Mouse (Mus musculus): ENCODE data around the gene Nbea.

Nbea gene

DNA sequence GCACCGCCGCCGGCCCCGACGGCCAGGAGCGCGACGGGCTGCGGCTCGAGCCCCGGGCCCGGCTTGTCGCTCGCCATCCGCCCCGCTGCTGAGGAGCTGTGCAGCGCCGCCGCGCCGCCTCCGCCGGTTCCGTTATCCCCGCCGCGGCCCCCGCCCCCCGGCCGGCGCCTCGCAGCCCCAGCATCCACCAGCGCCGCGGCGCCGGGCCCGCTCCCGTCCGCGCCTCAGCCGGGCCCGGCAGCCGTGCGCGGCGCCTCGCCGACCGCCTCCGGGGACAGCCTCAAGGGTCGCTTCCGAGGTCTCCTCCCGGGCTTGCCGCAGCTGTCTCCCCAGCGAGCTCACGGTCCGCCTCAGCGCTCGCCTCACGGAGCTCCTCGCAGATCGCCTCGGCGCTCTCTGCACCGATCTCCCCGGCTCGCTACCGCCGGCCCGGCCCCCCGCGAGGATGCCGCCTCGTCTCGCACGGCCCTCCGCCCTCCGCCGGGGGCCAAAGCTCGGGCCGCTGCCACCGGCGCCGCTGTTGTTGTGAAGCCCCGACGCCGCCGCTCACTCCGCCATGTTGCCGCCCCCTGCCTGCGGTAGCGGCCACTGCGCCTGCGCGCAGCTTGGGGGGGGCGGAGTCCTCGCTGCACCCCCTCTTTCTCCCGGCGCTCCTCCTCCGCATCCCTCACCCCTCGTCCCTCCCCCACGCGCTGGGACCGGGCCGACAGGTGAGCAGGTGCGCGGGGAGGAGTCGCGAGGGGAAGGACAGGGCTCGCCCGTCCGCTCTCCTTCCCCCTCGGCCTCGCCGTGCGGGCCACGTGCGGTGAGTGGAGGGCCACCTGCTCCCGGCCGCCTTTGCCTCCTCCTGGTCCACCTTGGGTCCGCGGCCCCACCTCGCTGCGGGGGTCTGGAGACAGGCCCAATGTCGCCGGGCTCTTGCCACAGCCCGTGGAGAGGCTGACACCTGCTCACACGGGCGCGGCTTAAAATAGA, at the start of gene Nbea:
TSS of gene Nbea (minus strand) at position 543 of the 975 bp plus-strand sequence.
- in situ Hi-C loops (cut with MboI; ENCODE audit: low sequenced_read_pairs), result no loop called here

DNA sequence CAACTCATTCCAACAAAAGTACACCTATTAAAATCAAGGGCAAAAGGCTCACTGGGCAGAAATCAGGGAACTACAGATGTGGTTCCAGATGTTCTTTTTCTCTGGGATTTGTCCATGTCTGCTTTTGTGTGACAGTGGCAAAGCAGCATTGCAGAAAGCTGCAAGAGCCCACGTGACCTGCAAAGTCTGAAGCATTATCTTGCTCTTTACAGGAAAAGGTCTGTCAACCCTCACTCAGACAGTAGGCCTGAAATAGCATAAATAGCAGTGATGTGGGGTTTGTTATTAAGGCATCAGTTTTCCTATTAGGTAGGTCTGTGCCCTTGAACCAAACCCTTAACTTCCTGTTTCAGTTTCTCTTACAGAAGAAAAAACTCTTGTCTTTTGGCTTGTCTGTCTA, 45.8 kb upstream of the Nbea start:
- in situ Hi-C loops (cut with MboI; ENCODE audit: low sequenced_read_pairs), result no loop called here

DNA sequence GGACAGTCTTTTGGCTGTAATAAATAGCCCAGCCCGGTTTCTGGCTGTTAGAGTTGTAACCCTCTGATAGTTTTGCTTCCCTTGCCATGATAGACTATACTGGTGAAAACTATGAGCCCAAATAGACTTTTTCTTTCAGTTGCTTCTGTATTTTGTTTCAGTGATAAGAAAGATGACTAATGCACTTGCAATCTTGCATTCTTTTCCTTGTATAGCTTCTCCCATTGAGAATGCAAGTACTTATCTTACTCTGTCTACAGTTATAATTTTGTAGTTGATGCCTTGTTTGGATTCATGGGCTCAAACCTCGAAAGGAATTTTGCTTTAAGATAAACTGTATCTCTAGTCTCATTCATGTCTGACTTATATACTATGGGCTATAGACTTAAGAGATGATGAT, 32.5 kb upstream of the Nbea start:
- in situ Hi-C loops (cut with MboI; ENCODE audit: low sequenced_read_pairs), result no loop called here

DNA sequence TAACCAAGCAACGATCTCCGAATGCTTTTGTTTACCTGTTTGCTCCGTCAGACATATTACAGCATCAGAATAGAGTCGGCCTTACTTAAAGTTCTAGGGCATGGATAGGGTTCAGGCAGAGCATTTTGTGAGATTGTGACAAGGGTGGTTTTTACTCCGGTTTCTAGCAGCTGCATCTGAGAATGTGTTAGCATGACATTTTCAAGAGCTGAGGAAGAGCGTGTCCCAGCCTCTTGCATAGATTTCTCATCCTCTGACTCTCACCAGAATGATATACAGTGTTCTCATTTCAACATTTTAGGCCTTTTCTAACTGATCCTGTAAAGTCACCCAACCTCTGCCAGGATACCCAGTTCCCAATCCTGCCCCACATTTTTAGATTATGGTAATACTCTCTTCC, 20.5 kb upstream of the Nbea start:
- in situ Hi-C loops (cut with MboI; ENCODE audit: low sequenced_read_pairs), result no loop called here

DNA sequence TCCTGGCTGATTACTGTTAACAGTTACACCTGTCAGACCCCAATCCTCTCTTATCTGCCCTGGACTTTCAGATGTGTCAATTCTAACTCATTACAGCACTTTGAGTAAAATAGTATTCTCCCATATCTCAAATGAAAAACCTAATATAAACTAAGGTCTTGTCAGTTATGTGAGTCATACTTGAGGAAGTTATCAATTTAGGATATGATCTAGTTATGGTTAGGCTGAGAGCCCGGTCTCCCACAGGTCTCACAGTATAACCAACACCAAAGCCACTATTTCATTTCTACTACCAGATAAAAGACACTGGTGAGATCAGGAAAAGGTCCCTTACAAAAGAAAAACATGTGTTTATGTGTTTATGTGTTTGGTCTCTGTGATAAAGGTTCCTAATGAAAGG, 4.7 kb upstream of the Nbea start:
- in situ Hi-C loops (cut with MboI; ENCODE audit: low sequenced_read_pairs), result no loop called here

DNA sequence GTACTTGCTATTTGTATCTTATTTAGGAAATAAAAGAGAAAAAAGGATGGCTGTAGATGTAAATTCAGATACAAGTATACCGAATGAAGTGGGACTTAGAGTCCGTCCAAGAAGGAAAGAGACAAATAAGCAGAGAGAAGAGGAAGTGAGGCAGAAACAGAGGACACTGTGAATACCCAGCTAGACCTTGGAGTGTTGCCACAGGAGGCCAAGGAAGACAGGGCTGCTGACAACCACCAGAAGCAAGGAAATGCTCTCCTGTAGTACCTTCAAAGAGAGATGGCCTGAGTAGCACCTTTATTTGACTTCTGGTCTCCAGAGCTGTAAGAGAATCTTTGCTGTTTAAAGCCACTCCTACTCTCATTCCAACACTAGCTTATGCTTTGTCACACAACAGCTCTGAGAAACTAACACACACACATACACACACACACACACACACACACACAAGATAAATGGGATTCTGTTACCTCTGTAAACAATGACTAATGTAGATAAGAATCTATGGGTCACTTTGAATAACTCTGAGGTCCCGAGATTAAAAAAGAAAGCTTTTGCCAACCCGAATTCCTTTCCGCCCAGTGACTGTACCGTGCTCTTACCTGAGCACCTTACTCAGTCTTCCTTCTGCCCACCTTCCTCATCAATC, 3.8 kb upstream of the Nbea start:
- in situ Hi-C loops (cut with MboI; ENCODE audit: low sequenced_read_pairs), result no loop called here

DNA sequence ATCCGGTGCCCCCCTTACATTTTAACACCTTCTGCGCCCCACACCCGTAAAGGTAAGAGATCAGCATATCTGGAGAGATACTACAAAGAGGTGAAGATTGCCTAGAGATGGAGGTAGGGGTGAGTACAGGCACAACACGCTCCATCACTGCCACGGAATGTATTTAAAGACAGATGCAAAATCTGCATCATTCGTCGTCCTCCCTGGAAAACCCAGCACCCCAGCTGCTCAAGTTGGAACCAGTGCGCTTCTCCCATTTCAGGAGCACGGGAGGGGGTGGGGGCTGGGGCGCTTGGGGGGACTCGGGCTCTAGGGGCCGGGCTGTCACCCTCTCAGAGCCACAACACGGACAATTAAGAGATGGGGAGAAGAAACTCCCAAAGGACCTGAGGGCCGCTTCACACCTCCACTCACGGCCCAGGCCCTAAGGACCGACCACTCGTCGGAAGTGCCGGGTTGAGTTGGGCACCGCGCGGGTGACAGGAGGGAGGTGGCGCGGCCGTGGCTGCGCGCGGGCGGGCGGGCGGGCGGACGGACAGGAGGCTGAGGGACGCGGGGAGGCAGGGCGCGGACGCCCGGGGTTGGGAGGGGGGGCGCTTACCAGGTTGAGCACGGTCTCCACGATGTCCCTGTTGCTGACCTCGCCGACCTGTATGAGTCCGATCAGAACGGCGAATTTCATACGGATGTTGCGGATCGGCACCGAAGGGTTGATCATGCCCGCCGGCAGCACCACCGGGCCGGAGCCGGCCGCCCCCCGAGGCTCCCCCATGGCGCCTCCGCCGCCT, 936 bp downstream of the Nbea start:
- in situ Hi-C loops (cut with MboI; ENCODE audit: low sequenced_read_pairs), result no loop called here

DNA sequence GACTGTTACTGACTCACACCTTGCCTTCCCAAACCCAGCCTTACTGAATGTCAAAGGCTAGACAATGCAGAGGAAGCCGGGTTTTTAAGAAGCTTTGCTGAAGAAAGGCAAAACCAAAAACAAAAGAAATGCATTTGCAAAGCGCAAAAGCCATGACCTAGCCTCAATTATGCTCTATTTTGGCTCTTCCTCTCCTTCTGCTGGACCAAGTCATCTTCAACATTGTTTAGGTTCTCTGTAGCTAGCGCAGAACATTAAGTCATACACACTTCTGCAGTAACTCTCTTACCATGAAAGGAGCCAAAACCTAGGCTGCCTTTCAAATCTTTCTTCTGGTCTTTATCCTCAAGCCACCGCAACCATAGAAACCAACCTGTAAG, 1.5 kb downstream of the Nbea start:
- in situ Hi-C loops (cut with MboI; ENCODE audit: low sequenced_read_pairs), result no loop called here

DNA sequence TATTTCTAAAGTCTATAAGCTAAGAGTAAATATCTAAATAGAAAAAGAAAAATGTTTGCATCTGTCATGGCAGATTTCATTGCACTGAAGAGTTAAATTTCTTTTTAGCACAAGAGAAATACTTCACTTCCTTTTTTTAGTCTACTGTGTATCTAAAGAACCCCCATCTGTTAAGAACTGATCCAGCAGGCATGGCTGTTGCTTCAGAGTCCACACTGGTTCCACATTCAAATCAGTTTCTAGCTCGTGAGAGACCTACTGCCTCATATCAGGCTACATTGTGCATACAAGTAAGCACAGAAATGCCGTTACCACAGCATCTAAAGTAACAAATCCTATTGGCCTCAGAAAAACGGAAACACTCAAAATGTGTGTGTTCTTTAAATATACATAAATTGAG, 2.5 kb downstream of the Nbea start:
- in situ Hi-C loops (cut with MboI; ENCODE audit: low sequenced_read_pairs), result no loop called here

DNA sequence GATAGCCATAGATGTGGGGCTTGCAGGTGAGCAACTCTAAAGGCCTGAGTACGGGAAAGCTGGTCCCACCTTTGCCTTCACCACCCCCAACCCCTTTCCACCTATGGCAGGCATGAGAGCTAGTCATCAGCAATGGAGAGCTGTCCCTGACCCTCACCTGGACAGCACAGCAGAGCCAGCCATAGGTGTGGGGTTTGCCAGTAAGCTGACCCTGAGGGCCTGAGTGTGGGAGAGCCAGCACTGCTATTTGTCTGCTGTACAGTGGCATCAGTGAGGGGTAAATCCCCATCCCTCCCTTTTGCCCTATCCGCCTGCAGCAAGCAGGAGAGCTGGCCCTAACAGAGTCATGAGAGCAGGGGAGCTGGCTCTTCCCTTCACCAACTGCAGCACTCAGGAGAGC, 25.6 kb downstream of the Nbea start:
- in situ Hi-C loops (cut with MboI; ENCODE audit: low sequenced_read_pairs), result no loop called here

DNA sequence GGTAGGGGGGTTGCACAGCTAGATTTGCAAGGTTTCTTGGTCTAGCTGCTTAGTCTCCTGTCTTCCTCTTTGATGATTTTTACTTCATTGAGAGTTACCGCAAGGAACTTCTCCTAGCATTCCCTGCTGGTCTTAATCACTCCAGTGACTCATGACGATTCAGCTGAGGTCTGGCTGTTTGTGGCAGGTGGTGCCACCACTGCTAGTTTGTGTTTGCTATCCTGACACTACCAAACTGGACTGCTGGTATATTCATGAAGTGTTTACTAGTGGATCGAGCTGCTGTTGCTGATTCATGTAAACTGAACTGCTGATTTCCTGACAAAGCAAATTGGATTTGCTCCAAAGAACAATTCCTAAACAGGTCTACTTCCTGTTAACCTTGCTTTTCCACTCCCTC, 56.8 kb downstream of the Nbea start:
- in situ Hi-C loops (cut with MboI; ENCODE audit: low sequenced_read_pairs), result no loop called here

DNA sequence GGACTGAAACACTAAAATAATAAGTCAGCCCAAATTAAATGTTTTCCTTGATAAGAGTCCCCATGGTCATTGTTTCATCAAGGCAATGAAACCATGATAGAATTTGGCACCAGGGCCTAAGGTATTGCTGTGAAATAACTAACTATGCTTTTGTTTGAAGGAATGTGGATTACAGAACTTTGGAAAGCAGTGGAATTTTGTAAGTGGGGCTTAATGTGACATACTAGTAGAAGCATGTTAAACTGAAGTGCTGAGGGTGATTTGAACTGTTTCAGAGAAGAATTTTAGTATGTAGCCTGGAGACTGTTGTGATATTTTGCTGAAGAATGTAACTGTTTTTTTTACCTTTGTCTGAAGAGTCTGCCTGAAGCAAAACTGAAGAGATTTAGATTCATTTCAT, 66.9 kb downstream of the Nbea start:
- in situ Hi-C loops (cut with MboI; ENCODE audit: low sequenced_read_pairs), result no loop called here

DNA sequence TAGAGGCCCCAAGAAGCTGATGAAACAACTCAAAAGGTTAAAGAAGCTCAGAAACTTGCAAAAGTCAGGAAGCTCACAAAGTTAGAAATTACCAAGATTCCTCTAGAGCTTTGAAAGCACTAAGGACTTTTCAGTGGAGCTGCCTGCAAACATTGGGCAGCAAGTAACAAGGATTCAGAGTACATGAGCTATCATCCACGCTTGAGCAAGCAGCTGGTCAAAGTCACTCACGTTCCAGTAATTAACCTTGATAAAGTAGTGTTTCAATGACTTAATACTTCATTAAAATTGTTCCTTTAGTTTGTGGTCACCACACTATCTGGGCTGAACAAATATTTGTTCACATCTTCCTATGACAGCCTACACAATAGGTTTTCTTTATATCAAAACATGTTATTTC, 75.4 kb downstream of the Nbea start:
- in situ Hi-C loops (cut with MboI; ENCODE audit: low sequenced_read_pairs), result no loop called here

DNA sequence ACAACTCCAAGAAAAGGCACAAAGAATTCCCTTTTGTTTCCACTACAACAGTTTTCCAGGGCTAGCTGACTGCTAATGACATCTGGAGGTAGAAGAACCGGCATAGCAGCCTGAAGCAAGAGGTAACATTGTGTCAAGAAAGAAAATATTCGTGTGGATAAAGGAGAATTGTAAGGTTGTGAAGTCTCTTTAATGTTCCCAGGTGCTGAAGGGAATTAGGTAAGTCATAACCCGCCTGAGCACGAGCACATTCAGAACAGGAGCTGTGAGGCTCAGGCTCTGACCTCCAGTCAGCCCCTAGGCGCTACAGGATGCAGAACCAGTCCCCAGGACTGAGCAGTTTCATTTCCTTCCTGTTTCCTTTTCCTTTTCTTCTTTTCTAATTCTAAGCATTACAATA, 86.4 kb downstream of the Nbea start:
- in situ Hi-C loops (cut with MboI; ENCODE audit: low sequenced_read_pairs), result no loop called here

DNA sequence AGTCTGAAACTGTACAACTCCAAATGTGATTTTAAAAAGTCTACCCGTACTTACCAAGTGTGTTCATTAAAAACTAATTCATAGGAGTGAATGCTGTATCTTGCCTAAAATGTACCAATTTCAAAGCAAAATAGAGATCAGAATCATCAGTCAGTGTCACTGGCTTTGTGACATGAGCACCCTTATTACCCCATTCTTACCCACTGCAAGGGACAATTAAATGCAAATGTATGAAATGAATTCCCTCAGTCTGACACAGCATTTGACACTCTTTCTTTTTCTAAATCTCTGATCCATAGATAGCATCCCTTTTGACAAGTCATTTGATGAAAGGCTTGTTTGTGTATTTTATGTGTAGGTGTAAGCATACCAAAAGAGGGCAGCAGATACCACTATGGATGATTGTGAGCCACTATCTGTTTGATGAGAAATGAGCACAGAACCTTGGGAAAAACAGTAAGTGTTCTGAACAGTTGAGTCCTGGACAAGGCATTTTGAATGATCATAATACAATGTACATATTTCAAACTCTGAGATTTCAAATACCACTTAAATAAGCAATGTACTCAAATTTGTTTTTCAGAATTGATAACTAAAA, 104.4 kb downstream of the Nbea start:
- in situ Hi-C loops (cut with MboI; ENCODE audit: low sequenced_read_pairs), result no loop called here

DNA sequence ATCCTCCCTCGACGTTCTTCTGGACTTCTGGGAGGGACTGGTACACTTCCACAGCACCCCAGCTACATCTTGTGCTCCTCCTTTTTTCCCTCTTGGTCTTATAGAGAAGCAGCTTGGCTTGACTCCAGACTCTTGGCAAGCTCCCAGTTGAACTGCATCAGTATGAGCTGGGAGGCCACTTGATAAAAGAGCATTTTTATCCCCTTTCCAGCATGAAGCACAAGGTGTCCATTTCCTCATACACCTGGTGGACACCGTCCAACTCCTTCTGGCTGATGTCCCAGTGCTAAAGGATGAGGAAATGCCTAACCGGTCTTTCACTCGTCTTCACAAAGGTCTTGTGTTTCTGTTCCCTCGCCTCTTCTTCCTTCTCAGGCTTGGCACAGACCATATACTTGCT, 115.7 kb downstream of the Nbea start:
- in situ Hi-C loops (cut with MboI; ENCODE audit: low sequenced_read_pairs), result no loop called here

DNA sequence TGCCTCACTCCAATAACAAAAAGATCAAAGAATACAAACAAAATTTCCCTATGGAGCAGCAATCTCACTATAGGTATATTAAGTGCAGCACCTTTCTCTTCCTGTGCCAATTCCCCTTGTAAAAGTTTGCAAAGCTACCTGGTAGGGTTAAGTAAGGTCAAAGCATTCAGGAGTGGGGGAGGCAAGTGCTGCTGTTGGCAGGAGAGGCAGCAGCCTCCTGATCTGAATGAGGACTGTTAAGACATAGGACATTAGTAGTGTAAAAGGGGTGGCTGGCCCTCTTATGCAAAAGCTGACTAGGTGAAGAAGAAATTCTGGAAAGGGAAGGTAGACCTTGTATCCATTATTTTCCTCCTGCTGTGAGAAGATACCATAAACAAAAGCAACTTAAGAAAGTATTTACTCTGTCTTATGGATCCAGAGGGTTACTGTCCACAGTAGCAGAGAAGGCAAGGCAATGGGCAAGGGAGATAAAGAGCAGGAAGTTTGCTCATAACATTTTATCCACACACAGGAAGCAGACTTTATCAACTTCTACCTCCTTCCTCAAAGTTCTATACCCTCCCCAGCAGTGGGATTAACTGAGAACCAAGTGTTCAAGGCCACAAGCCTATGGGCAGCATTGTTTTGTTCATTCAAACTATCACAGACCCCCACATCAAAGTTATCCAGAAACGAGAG, 117.0 kb downstream of the Nbea start:
- in situ Hi-C loops (cut with MboI; ENCODE audit: low sequenced_read_pairs), result no loop called here

DNA sequence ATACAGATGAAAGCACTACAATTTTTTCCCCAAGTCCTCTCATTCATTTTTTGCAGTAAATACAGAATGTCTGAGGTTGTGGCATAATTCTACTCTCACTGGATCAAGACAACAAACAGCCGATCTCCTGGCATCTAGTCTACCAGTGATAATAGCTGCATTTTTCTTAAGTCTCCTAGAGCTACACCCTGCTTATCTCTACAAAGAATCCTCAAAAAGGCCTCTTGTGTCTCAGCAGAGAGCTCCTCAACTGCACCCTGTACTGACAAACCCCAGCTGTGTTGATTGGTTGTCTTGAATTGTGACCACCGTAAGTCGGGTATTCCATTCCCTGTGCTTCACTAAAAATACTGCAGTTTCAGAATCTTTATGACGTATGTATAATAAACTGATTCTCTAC, 118.3 kb downstream of the Nbea start:
- in situ Hi-C loops (cut with MboI; ENCODE audit: low sequenced_read_pairs), result no loop called here

DNA sequence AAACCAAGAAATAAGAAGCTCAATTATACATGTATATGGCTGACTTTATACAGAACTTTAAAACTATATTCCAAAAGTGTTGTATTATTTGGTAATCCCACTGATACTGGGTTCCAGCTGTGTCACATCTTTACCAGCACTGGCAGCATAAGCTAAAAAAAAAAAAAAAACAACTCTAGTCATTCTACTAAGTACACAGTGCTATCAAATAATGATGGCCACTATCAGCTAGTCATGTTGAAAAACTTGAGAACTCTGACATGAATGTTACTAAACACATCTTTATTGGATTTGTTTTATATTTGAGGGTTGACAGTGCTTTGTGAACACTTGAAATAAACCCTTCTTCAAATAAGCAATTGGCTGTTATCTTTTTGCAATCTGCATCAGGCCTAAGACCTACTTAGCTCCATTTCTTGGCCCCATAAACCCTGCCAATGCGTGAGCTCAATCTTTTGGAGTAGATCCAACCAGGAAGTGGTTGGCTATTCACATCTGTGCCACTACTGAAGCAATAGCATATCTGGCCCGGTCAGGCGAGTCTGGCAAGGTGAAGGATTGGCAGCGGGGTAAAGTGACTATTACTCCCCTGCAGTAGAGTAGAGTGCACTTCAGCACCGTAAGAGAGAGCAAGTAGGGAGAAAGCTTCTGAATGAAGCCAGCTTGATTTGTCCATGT, 137.7 kb downstream of the Nbea start:
- in situ Hi-C loops (cut with MboI; ENCODE audit: low sequenced_read_pairs), result no loop called here

DNA sequence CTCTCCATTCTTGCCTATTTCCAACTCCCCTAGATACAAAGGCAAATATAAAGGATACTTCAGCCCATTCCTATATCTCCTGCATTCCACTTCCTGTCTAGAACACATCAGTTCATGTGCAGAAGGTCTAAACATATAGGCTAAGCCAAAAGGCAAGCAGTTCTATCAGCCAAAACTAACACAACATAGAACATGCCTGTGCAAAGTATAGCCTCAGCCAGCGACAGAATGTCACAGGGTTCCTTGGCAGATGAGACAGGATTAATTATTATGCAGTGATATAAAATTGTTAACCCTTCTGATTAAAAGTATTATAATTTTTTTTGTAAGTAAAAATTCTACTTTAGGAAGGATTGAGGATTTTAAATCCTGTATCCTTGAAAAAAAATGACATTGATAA, 140.4 kb downstream of the Nbea start:
- in situ Hi-C loops (cut with MboI; ENCODE audit: low sequenced_read_pairs), result no loop called here
